Mouse (Mus musculus): ENCODE measurements around the gene Tmem198b. TPM values are rescaled to one million over a fixed set of nuclear protein-coding genes. Genes with fewer than 3 reads are reported as not detected.
"Not testable (repeated sequence)": the region's sequence is repeated elsewhere in the genome, so short reads cannot be mapped to it uniquely, and the experiment has no call there.

Gene Tmem198b
- total RNA-seq (2018; cell fraction: chromatin; rRNA removed), result 10 to 100 TPM in 5 of 26 experiments, 1 to 10 TPM in 21; 1.2 to 18.0 (median 5.7) TPM
- total RNA-seq (2018; cell fraction: cytosol; rRNA removed), result 10 to 100 TPM in 6 of 26 experiments, 1 to 10 TPM in 20; 5.1 to 12.5 (median 8.0) TPM
- total RNA-seq (2018; cell fraction: nucleus; rRNA removed), result 10 to 100 TPM in 10 of 26 experiments, 1 to 10 TPM in 16; 4.9 to 21.6 (median 9.2) TPM
- 6.9 to 10.4 TPM (median 9.0 TPM) in 3 replicates for polyA plus RNA-seq (2018)

DNA sequence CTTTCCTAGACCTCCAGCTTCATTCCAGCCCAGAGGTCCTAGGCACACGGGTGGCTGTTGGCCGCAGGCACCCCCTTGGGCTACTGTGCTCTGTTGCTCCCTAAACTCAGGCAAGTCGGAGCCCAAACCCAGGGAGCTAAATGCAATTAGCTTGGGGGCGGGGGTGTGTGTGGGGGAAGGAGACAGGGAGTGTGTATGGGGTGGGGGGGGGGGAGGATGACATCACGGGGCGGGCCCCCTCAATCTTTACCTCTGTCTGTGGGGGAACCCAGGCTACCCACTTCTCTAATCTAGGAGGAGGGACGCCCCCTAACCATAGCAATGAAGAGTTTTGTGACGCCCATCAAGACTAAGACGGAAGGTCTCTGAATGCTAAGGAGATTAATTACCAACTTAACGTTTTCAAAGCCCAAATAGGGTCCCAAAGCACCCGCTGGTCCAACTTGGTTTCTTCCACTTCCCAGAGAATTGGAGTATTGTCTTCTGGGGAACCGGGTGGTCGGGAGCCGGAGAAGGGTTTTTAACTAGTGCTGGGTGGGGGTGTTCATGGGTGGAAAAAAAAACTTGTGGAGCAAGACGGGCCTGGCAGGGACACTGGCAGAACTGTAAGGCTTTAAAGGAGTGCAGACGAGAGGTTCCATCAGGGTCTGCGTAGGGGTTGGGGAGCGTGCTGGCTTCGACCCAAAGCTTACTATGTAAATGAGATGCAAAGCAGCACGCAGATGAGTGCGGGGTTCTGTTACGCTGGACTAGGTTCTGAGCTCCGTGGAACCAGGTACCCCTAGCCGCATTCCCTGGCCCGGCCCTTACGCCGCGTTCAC lies at the start of gene Tmem198b:
Gene Tmem198b (minus strand): TSS at position 100 of the 821 bp plus-strand sequence.
- 2% methylated on average over 27 of the region's 28 CpGs for WGBS (ENCODE audit: missing documents)
- H3K36me3 ChIP-seq (ENCODE audit: inconsistent target), result peaks cover 10% of the 10 kb centered on the region; the same call in 1 of the 2 replicates
- H3K79me2 ChIP-seq (ENCODE audit: inconsistent target), result peaks cover 40% of the 10 kb centered on the region
- peak within 1 kb of the TSS; percentile 88 for H3K27ac ChIP-seq
- H3K4me3 ChIP-seq (ENCODE audit: inconsistent target), result peak within 1 kb of the TSS; percentile 79

GRCm38 (mm10) chr10:128850339-128850738 lies 46.2 kb upstream of the Tmem198b start:
- no peak overlapping the region for H3K27ac ChIP-seq
- peaks cover 39% of the 10 kb centered on the region for H3K36me3 ChIP-seq (ENCODE audit: inconsistent target)
- H3K79me2 ChIP-seq (ENCODE audit: inconsistent target), result no peaks in the 10 kb centered on the region
- WGBS (ENCODE audit: missing documents), result 69% methylated on average over 3 of the region's 3 CpGs
- H3K4me3 ChIP-seq (ENCODE audit: inconsistent target), result no peak overlapping the region

DNA sequence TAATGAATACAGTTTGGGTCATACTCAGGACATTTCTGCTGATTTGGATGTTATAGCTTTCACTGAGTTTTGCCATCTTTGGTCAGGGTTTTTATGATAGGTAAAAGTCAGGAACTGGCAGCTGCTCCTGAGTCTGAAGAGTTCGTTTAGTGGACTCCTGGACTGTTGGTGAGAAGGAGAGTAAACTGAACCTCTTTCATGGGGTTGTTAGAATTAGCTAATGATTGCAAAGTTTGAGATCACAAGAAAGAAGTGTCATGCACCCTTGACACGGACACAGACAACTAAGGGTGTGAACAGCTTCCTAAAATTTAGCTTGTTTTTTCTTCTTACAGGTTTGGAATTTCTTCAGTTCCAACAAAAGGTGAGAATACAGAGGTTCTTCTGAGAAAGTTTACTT lies 44.3 kb upstream of the Tmem198b start:
- H3K4me3 ChIP-seq (ENCODE audit: inconsistent target), result no peak overlapping the region
- H3K36me3 ChIP-seq (ENCODE audit: inconsistent target), result peaks cover 40% of the 10 kb centered on the region
- no peak overlapping the region for H3K27ac ChIP-seq
- WGBS (ENCODE audit: missing documents), result 97% methylated on average over 2 of the region's 2 CpGs
- no peaks in the 10 kb centered on the region for H3K79me2 ChIP-seq (ENCODE audit: inconsistent target)

DNA sequence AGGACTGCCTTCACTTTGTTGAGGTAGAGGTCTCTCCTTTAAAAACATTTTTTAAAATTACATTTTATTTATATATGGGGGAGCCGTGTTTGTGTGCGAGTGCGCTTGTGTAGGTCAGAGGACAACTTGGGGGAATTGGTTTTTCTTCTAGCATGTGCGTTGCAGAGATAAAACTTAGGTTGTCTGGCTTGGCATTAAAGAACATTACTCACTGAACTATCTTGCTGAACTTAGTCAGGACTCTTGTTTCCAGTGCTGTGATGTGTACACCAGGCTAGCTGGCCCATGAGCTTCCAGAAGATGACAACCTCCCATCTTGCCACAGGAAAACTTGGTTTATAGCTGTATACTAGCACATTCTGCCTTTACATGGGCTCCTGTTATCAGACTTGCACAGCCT lies 42.5 kb upstream of the Tmem198b start:
- H3K36me3 ChIP-seq (ENCODE audit: inconsistent target), result peaks cover 48% of the 10 kb centered on the region
- H3K79me2 ChIP-seq (ENCODE audit: inconsistent target), result no peaks in the 10 kb centered on the region
- H3K27ac ChIP-seq, result no peak overlapping the region
- H3K4me3 ChIP-seq (ENCODE audit: inconsistent target), result no peak overlapping the region
- WGBS (ENCODE audit: missing documents), result 97% methylated on average over 4 of the region's 4 CpGs

DNA sequence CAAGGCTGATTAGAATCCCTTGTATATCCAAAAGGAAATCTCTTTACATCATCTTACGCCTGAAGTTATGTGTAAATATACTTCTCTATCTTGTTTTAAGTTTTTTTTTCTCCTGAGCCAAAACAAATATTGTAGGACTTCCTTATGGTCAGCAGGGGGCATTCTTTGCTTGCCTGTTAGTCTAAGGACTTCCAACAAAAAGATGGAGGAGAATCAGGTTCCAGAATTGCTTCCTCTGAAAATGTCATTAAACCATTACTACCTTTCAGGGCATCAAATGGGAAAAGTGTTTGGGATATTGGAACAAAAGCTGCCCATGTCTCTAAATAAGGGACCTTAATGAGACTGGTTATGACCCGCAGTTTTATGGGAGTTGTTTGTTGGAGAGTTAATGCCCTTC lies 41.3 kb upstream of the Tmem198b start:
- WGBS (ENCODE audit: missing documents), result 93% methylated on average over 2 of the region's 2 CpGs
- H3K79me2 ChIP-seq (ENCODE audit: inconsistent target), result no peaks in the 10 kb centered on the region
- no peak overlapping the region for H3K27ac ChIP-seq
- H3K4me3 ChIP-seq (ENCODE audit: inconsistent target), result no peak overlapping the region
- H3K36me3 ChIP-seq (ENCODE audit: inconsistent target), result peaks cover 47% of the 10 kb centered on the region

DNA sequence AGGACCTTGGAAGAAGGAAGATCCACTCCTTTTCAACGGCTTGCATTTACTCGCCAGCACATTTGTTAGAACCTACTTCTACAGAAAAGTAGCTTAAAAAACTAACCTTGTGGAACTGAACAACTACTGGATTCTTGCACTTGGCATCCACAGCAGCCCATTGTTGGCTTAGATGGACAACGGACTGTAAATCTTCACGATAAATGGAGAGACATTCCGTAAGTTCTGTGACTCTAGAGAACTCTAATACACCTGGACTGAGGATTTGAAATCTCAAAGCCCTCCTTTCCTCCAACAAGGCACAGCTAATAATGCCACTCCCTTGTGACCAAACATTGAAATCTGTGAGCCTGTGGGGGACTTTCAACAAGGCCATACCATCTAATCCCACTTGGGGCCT lies 39.1 kb upstream of the Tmem198b start:
- peaks cover 55% of the 10 kb centered on the region for H3K36me3 ChIP-seq (ENCODE audit: inconsistent target)
- H3K4me3 ChIP-seq (ENCODE audit: inconsistent target), result no peak overlapping the region
- no peaks in the 10 kb centered on the region for H3K79me2 ChIP-seq (ENCODE audit: inconsistent target)
- no peak overlapping the region for H3K27ac ChIP-seq
- 91% methylated on average over 5 of the region's 5 CpGs for WGBS (ENCODE audit: missing documents)

- Histone ChIP-seq H3K36me3 (ENCODE audit: inconsistent target) (peaks cover 53% of the 10 kb centered on the region; the same call in 1 of the 2 replicates), H3K27ac (no peak overlapping the region), H3K79me2 (ENCODE audit: inconsistent target) (peaks cover 21% of the 10 kb centered on the region; the same call in 1 of the 2 replicates), H3K4me3 (ENCODE audit: inconsistent target) (no peak overlapping the region)
Observed at GRCm38 (mm10) chr10:128840612-128841011, 36.4 kb upstream of the Tmem198b start.

DNA sequence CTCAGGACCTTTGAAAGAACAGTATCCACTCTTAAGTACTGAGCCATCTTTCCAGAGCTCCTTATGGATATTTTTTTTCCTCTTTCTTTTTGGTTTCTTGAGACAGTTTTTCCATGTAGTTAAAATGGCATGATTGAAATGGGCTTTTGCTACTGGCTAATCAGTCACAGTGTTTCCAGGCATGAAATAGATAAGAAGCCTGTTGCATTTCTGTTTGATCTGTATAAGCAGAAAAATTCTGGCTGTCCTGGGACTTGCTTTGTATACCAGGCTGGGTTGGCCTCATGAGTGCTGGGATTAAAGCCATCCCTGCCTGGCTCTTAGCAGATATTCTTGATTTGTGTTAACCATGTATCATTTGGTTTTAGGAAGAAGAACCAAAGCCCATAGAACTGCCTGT lies 35.3 kb upstream of the Tmem198b start:
- no peak overlapping the region for H3K27ac ChIP-seq
- peaks cover 55% of the 10 kb centered on the region; the same call in 1 of the 2 replicates for H3K36me3 ChIP-seq (ENCODE audit: inconsistent target)
- no peak overlapping the region for H3K4me3 ChIP-seq (ENCODE audit: inconsistent target)
- peaks cover 31% of the 10 kb centered on the region; the same call in 1 of the 2 replicates for H3K79me2 ChIP-seq (ENCODE audit: inconsistent target)

DNA sequence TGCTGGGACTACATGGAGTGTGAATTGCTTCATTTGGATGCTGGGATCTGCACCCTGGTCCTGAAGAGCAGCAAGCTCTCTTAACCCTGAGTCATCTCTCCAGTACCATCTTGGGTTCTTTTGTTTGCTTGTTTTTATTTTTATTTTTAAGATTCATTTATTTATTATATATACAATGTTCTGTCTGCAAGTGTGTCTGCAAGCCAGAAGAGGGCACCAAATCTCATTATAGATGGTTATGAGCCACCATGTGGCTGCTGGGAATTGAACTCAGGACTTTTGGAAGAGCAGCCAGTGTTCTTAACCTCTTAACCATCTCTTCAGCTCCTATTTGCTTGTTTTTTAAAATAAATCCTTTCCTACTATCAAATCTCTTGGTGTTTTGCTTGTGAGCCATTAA lies 33.2 kb upstream of the Tmem198b start:
- peaks cover 52% of the 10 kb centered on the region; the same call in 1 of the 2 replicates for H3K36me3 ChIP-seq (ENCODE audit: inconsistent target)
- H3K4me3 ChIP-seq (ENCODE audit: inconsistent target), result no peak overlapping the region
- H3K79me2 ChIP-seq (ENCODE audit: inconsistent target), result peaks cover 36% of the 10 kb centered on the region
- no peak overlapping the region for H3K27ac ChIP-seq

- Histone ChIP-seq H3K79me2 (ENCODE audit: inconsistent target) (peaks cover 88% of the 10 kb centered on the region), H3K4me3 (ENCODE audit: inconsistent target) (no peak overlapping the region), H3K36me3 (ENCODE audit: inconsistent target) (peaks cover 10% of the 10 kb centered on the region), H3K27ac (no peak overlapping the region)
- WGBS (ENCODE audit: missing documents), result 91% methylated on average over 9 of the region's 9 CpGs
Observed at GRCm38 (mm10) chr10:128823821-128824220, 19.7 kb upstream of the Tmem198b start.

DNA sequence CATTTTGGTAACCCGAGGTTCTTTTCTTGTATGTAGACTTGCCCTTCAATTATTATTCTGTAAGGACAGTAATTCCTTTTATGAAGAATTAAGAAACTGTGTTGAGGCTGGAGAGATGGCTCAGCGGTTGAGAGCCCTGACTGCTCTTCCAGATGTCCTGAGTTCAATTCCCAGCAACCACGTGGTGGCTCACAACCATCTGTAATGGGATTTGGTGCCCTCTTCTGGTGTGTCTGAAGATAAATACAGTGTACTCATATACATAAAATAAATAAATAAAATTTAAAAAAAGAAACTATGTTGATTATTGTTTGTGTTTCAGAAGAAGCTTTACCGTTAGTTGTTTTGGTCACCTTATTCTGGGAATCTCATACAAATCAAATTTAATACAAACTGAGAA lies 18.9 kb upstream of the Tmem198b start:
- not testable (repeated sequence) for H3K27ac ChIP-seq
- WGBS (ENCODE audit: missing documents), result 93% methylated on average over 2 of the region's 4 CpGs
- H3K4me3 ChIP-seq (ENCODE audit: inconsistent target), result peak overlapping the region; percentile 83; the same call in 1 of the 2 replicates
- H3K79me2 ChIP-seq (ENCODE audit: inconsistent target), result peaks cover 81% of the 10 kb centered on the region
- peaks cover 17% of the 10 kb centered on the region for H3K36me3 ChIP-seq (ENCODE audit: inconsistent target)

DNA sequence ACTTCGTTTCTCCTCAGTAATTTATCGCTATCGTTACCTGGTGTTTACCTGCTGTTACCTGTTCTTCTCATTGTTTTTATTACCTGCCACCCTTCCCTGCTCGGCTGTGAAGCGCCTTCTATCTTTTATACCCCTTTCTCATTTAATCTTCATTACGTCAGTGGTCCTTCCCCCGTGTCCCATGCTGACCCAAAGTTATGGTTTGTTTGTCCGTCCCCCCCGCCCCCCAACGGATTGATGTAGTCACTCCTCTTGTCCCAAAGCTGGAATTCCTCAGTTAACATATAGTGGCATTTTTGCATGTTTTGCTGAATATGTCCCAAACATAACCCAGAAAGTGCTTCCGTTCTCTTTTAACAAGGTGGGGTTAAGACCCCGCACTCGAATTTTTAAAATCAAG lies 18.0 kb upstream of the Tmem198b start:
- H3K36me3 ChIP-seq (ENCODE audit: inconsistent target), result peaks cover 26% of the 10 kb centered on the region
- H3K27ac ChIP-seq, result peak overlapping the region; percentile 70
- 4% methylated on average over 13 of the region's 13 CpGs for WGBS (ENCODE audit: missing documents)
- H3K79me2 ChIP-seq (ENCODE audit: inconsistent target), result peaks cover 71% of the 10 kb centered on the region
- peak overlapping the region; percentile 83 for H3K4me3 ChIP-seq (ENCODE audit: inconsistent target)

- Histone ChIP-seq H3K4me3 (ENCODE audit: inconsistent target) (peak within 1 kb of the TSS; percentile 83), H3K27ac (peak within 1 kb of the TSS; percentile 70), H3K79me2 (ENCODE audit: inconsistent target) (peaks cover 65% of the 10 kb centered on the region), H3K36me3 (ENCODE audit: inconsistent target) (peaks cover 33% of the 10 kb centered on the region)
- 1% methylated on average over 46 of the region's 46 CpGs for WGBS (ENCODE audit: missing documents)
Observed at GRCm38 (mm10) chr10:128821358-128822056, 17.3 kb upstream of the Tmem198b start, which contains the start of gene Ormdl2. Gene Ormdl2 (minus strand): TSS chr10:128821645.

GRCm38 (mm10) chr10:128820217-128820616 lies 16.0 kb upstream of the Tmem198b start:
- Histone ChIP-seq H3K79me2 (ENCODE audit: inconsistent target) (peaks cover 52% of the 10 kb centered on the region), H3K4me3 (ENCODE audit: inconsistent target) (no peak overlapping the region), H3K36me3 (ENCODE audit: inconsistent target) (peaks cover 45% of the 10 kb centered on the region), H3K27ac (no peak overlapping the region)
- 86% methylated on average over 4 of the region's 4 CpGs for WGBS (ENCODE audit: missing documents)

DNA sequence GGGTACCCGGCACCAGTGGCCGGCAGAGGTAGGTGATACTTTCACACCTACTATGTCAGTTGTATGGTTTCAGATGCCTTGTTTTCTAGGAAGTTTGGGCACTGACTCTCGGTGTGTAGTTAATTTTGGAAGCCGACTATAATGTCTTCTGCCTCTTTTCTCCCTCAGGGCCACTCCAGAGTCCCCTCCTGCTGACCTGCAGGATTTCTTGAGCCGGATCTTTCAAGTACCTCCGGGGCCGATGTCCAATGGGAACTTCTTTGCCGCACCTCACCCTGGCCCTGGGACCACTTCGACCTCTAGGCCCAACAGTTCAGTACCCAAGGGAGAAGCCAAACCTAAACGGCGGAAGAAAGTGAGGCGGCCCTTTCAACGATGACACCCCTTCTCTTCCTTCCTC lies 12.9 kb upstream of the Tmem198b start, which contains the start of gene Sarnp:
Gene Sarnp (plus strand): TSS at position 301 of the 400 bp plus-strand sequence.
- WGBS (ENCODE audit: missing documents), result 89% methylated on average over 13 of the region's 13 CpGs
- peaks cover 31% of the 10 kb centered on the region for H3K79me2 ChIP-seq (ENCODE audit: inconsistent target)

More for the DNA sequence above, 12.9 kb upstream of the Tmem198b start, which contains the start of gene Sarnp:
- H3K27ac ChIP-seq, result no peak within 1 kb of the TSS
- H3K36me3 ChIP-seq (ENCODE audit: inconsistent target), result peaks cover 59% of the 10 kb centered on the region
- no peak within 1 kb of the TSS for H3K4me3 ChIP-seq (ENCODE audit: inconsistent target)

Measured in macrophage (primary cell).